Mouse (Mus musculus) natural killer cell, adult 2 months (primary cell): ENCODE results near the gene Cldn20.

Source experiments
- DNase-seq, 2 experiments: peaks; one replicate each; pipeline ENCODE4 v3.0.0; 2022; ENCODE audit warnings: low spot score in 2 of 2

Cldn20 gene

GRCm38 (mm10) chr17:3532254-3532653 lies at the start of gene Cldn20:
Gene Cldn20 (plus strand): TSS chr17:3532554.
- DNase-seq, result no peak

DNA sequence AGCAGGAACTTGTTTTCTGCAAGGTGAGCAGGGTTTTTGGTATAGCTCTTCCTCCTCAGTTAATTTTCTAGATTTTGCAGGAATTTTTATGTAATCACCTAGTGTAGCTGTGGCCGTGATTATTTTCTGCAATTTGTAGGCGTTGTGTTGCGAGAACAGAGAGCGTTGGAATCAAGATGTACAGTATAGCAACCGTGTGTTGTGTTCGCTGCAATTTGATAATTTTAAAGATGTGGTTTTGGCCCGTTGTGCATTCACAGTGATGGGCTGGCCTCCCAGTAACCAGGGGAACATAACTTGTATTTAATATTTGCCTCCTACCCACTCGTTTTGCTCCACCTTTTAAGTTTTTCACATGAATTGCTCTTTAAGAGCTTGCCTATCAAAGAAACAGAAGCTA lies 49.3 kb upstream of the Cldn20 start:
- no peak for DNase-seq

DNA sequence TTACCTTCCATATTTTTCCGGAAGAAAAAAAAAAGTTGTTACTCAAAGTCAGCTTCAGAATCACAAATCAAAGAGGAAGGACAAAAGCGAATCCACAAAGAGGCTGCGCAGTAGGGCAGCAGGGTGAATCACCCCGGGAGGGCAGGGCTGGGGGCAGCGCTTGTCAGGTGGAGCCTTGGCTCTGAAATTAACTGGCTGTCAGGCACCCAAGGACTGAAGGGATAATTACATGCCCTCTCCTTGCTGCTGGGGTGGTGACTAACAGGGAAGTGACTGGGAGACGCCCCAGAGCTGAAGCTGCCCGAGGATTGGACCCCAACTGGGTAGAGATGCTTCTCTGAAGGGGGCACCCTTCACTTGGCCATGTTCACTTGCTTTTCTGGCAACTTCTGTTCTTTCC lies 46.5 kb upstream of the Cldn20 start:
- DNase-seq, result no peak

DNA sequence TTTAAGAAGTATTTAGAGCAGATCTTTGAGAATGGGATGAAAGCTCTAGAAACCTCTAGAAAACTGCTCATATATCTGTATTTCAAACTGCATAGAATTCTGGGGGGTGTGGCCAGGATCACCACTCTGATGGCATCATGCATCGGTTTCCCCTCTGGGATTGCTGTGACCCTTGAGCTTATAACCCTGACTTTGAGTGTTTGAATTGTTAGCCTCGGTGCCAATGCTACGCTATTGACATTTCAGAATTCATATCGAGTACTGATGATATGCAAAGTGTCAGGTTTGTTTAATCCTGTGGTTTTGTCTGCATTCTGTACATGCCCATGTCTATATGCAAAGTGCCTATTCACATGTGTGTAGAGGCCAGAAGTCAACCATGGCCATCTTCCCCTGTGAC lies 45.1 kb upstream of the Cldn20 start:
- DNase-seq, result no peak

GRCm38 (mm10) chr17:3487721-3488601 lies 44.4 kb upstream of the Cldn20 start:
- no peak for DNase-seq

- DNase-seq, result no peak
Measured at GRCm38 (mm10) chr17:3490216-3490895, 42.0 kb upstream of the Cldn20 start.

DNA sequence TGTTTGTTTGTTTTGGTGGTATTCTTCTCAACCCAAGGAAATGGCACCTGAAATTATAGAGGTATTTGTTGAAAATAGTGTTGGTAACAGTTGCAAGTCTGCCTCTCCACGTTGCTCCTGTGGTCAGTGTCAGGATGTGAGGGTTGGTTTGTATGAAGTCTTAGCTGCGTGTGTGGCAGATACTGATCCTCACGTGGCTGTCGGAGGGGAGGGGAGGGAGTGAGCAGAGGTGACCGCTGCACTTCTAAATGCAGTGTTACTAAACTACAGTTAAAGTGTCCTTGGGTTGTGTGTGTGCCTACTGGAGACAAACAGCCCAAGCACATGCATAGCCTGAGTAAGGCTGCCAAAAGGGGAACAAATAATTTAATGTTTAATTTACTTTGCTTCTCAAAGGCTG lies 41.3 kb upstream of the Cldn20 start:
- peak; percentile 28 to 58 for DNase-seq

DNA sequence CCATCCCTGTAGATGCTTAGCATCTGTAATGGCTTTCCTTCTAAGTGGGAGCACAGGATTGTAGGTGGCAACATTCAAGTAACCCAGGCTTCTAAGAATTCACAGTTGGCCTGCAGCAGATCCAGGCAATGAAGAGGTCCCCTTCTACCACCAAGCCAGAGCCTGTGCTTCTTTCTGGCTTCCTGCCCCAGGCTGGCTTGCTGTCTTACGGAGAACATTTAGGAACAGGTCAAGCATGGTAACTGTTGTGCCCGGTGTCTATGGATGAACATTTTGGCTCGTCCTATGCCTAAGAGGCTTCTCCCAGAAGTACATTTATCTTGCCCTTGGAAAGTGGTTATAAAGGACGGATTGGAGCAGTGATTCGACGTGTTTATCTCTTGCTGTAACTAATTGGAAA lies 40.7 kb upstream of the Cldn20 start:
- DNase-seq, result no peak

DNA sequence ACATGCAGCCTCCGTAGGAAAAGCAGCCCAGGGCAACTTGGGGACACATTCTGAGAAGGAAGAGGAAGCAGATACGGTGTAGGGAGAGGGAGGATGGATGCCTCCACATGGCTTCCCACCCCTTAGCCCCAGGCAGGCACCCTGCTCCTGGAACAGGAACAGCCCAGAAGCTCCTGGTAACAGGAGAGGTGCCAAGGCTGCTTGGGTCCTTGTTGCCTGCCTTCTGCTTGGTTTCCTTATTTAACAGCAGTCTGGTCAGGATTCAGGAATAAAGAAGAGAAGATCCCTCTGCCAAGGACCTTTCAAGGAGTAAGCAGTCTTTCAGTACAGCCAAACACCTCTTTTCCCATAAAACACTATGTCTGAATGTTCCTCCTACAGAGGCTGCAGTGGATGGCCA lies 36.8 kb upstream of the Cldn20 start:
- no peak for DNase-seq

DNA sequence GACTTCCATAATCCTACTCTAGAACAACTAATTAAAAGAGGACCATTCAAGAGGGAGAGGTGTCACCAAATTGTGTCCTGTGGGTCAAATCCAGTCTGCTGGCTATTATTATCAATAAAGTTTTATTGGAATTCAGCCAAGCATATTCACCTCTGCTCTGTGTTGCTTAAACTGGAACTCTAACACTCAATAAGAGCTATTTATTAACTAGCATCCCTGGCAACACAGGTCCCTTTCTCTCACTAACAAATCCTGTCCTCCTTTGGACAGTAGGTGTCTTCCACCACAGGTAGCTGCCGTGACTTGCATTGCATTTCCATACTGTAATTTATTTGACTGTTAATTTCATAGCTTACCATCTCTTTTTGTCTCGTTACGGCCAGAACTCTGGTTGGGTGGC lies 36.3 kb upstream of the Cldn20 start:
- DNase-seq, result no peak

GRCm38 (mm10) chr17:3498086-3498485 lies 34.3 kb upstream of the Cldn20 start:
- DNase-seq, result peak; percentile 30 to 37

GRCm38 (mm10) chr17:3498580-3498979 lies 33.8 kb upstream of the Cldn20 start:
- DNase-seq, result no peak

DNA sequence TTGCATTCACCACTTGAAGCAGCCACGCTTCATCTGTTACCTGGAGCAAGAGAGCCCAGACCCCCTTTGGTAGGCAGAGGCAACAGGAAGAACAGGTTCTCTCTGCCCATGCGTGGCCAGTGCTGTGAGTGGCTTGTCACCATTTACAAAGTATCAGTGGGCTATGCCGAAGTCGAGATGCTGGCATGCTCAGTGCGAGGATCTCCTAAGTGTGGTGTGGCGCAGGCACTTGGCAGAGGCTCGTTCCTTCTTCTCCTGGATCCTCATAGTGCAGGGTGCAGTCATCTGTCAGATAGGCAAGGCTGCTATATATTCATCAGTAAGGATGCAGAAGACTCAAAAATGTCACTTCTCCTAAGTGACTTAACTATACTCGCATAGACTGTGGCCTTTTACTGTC lies 32.9 kb upstream of the Cldn20 start:
- DNase-seq, result no peak

DNA sequence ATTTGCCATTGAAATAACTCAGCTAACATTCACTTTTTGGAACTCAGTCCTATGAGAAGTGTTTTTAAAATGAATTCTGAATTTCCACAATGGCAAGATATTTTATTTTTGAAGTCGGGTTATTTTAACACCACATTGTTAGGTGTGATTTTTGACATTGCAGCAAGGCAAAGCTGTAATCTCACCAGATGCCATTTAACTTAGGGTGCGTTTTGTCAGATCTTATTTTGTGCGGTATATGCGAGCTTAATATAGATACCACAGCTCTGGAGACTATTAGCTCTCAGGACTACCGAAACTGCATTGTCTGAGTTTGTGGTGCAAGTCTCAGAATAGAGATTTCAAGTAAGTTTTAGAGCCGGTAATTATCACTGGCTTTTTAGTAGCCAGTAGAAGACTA lies 32.3 kb upstream of the Cldn20 start:
- no peak for DNase-seq

DNA sequence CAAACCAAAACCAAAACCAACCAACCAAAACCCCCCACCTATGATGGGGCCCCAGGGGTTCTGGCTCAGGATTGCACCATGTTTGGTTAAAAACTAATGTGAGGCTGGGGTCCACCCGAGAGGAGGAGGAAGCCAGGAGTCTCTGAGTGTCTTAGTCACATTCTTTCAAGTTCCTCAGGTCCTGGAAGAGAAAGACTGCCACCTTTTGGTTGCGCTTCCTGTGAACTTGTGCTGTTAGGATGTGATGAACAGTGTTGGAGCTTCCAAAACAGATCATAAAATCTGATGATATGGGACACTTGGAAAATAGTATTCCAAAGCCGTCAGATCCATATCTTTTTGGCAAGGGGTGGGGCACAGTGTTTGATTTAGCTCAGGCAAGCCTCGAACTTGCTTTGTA lies 31.4 kb upstream of the Cldn20 start:
- no peak for DNase-seq

DNA sequence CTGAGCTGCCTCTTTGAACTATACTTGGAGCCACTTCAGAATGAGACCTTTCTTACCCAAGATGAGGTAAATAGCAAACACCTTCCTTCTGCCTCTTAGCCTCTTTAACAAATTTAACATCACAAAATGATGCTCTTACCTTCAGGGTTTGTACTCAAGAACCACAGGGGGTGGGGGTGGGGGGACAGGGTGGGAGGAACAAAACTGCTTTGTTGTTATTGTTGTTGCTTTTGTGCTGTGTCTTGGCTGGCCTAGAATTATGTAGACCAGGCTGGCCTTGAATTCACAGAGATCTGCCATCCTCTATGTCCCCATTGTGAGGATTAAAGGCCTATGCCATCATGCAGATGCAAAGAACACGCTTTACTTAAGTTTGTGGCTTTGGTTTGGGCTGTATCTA lies 26.6 kb upstream of the Cldn20 start:
- DNase-seq, result no peak

DNA sequence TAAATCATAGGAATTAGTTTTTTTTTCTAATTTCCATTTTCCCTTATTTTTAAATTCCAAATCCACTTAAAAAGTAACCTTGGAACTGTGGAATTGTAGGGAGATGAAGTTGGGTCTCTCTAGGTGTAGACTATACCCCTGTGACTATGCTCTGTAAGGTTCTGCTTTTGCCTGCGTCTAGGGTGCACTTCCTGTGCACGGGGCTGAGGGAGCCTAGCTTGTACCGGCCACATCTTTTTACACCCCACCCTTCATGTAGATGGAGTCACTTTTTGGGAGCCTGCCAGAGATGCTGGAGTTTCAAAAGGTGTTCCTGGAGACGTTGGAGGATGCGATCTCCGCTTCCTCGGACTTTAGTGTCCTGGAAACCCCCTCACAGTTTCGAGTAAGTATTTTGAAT lies 25.8 kb upstream of the Cldn20 start:
- no peak for DNase-seq

DNA sequence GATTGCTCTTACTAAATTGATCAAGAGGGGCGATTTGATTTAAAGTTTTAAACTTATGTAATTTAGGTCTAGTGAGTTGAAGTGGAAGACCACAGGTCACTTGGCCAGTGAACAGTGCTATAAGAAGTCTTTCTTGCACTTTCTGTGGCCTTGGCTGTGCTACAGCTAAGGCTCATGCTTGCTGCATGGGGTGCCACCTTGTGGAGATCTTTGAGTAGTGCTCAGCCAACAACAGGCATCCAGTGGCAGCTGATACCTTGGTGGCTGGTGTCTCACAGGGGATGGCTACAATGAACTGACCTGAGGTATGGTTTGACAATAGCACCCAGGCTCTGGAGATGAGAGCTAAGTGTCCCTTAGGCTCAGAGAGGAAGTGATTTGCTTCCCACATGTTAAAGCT lies 22.5 kb upstream of the Cldn20 start:
- peak; percentile 32 to 44 for DNase-seq

- no peak for DNase-seq
Measured at GRCm38 (mm10) chr17:3514316-3514715, 18.0 kb upstream of the Cldn20 start.

DNA sequence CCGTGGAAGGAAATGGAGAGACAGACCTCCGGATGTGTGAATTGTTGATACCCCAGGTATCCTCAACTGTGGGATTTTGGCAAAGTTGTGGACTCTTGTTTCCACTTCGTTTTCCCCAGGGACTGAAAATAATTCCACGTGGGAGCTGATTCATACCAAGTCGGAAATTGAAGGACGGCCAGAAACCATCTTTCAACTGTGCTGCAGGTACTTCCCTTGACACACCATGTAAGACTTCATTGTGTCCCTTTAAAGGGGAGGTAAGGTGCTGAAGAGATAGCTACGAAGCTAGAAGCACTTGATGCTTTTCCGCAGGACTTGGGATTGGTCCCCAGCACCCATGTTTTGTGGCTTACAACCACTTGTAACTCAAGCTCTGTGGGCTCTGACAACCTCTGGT lies 16.5 kb upstream of the Cldn20 start:
- no peak for DNase-seq

- DNase-seq, result no peak
Measured at GRCm38 (mm10) chr17:3516406-3516805, 15.9 kb upstream of the Cldn20 start.

DNA sequence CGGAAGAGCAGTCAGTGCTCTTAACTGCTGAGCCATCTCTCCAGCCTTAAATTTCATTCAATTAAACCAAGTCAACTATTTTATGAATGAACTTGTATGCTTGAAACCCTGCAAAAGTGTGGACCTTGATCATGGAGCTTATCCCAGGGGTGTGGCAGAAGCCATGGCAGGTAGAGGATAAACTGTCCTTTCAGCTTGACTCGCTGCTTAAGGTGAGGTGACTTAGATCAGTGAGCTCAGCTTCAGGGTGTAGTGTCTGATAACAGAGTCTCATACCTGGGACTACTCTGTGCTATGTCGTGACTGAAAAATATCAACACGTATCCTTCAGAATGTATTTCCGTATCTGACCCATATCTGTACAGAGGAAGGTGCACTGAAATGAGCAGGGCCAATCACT lies 12.0 kb upstream of the Cldn20 start:
- DNase-seq, result no peak

- DNase-seq, result no peak
Measured at GRCm38 (mm10) chr17:3527841-3528471, 4.4 kb upstream of the Cldn20 start.
